Mouse (Mus musculus) activated CD4-positive, CD25-positive, alpha-beta regulatory T cell, adult 4 months (primary cell): Measurements from ENCODE around the gene Slc5a1. TPM values are rescaled to one million over a fixed set of nuclear protein-coding genes. Genes with fewer than 3 reads are reported as not detected.

Source experiments
- ATAC-seq: one replicate; pipeline ENCODE4 v1.8.0; 2017
- polyA plus RNA-seq, 2 experiments: library from polyadenylated mRNA; unstranded; fragments of 100-300 nt; shearing (Covaris generic); gene quantifications; one replicate each; pipeline ENCODE4 v1.2.1; 2017

Slc5a1 gene
- not detected for polyA plus RNA-seq

- no peak for ATAC-seq
Measured at GRCm38 (mm10) chr5:33104025-33104481, at the start of gene Slc5a1. TSS of gene Slc5a1 (plus strand) at chr5:33104219.

GRCm38 (mm10) chr5:33056126-33056765, 47.8 kb upstream of the Slc5a1 start:
- ATAC-seq, result no peak

- no peak for ATAC-seq
Measured at GRCm38 (mm10) chr5:33070071-33070470, 33.9 kb upstream of the Slc5a1 start.

GRCm38 (mm10) chr5:33076490-33077191, 27.4 kb upstream of the Slc5a1 start:
- ATAC-seq, result no peak

GRCm38 (mm10) chr5:33082896-33083295, 21.1 kb upstream of the Slc5a1 start:
- no peak for ATAC-seq

GRCm38 (mm10) chr5:33084599-33084998, 19.4 kb upstream of the Slc5a1 start:
- no peak for ATAC-seq

GRCm38 (mm10) chr5:33091342-33091741, 12.7 kb upstream of the Slc5a1 start:
- ATAC-seq, result no peak

- ATAC-seq, result no peak
Measured at GRCm38 (mm10) chr5:33095315-33095714, 8.7 kb upstream of the Slc5a1 start.

- ATAC-seq, result no peak
Measured at GRCm38 (mm10) chr5:33102369-33103055, 1.5 kb upstream of the Slc5a1 start.

GRCm38 (mm10) chr5:33104876-33105275, 857 bp downstream of the Slc5a1 start:
- ATAC-seq, result no peak

- ATAC-seq, result no peak
Measured at GRCm38 (mm10) chr5:33105660-33106059, 1.6 kb downstream of the Slc5a1 start.

GRCm38 (mm10) chr5:33107056-33107455, 3.0 kb downstream of the Slc5a1 start:
- ATAC-seq, result no peak

GRCm38 (mm10) chr5:33107778-33108405, 3.9 kb downstream of the Slc5a1 start:
- no peak for ATAC-seq

- peak; percentile 70 for ATAC-seq
Measured at GRCm38 (mm10) chr5:33121871-33122315, 17.9 kb downstream of the Slc5a1 start.

GRCm38 (mm10) chr5:33123658-33124057, 19.6 kb downstream of the Slc5a1 start:
- ATAC-seq, result no peak

- ATAC-seq, result no peak
Measured at GRCm38 (mm10) chr5:33125318-33125717, 21.3 kb downstream of the Slc5a1 start.

- ATAC-seq, result no peak
Measured at GRCm38 (mm10) chr5:33134132-33134531, 30.1 kb downstream of the Slc5a1 start.

GRCm38 (mm10) chr5:33135611-33136010, 31.6 kb downstream of the Slc5a1 start:
- no peak for ATAC-seq

GRCm38 (mm10) chr5:33142790-33143455, 38.9 kb downstream of the Slc5a1 start:
- peak; percentile 68 for ATAC-seq

GRCm38 (mm10) chr5:33144025-33144424, 40.0 kb downstream of the Slc5a1 start:
- peak; percentile 40 for ATAC-seq

- ATAC-seq, result no peak
Measured at GRCm38 (mm10) chr5:33146837-33147236, 42.8 kb downstream of the Slc5a1 start.

- no peak for ATAC-seq
Measured at GRCm38 (mm10) chr5:33147691-33148090, 43.7 kb downstream of the Slc5a1 start.
